Mouse (Mus musculus) erythroid progenitor cell, adult 5-6 weeks (primary cell): ENCODE data around the gene Clec16a. TPM values are rescaled to one million over a fixed set of nuclear protein-coding genes. Genes with fewer than 3 reads are reported as not detected.

Source experiments
- ATAC-seq: replicated peaks from 2 replicates; pipeline ENCODE4 v1.8.0; 2016; ENCODE audit warnings: moderate number of reproducible peaks, mild to moderate bottlenecking, moderate TSS enrichment, inconsistent platforms; ENCODE audit not compliant: poor library complexity, low FRiP score, severe bottlenecking
- total RNA-seq, 2 experiments: library from RNA; stranded (forward) in 1 of 2; stranded (reverse) in 1 of 2; fragments of 150-400 nt in 1 of 2; fragments of 186-747, 209-891 nt in 1 of 2; gene quantifications; 2 replicates each; pipeline versions ENCODE4 v1.2.3 to v1.2.4; 2015 to 2017; ENCODE audit warnings: low replicate concordance in 2 of 2

Clec16a gene
- total RNA-seq, 2 experiments from 2014 or later = 5.4 to 6.7 TPM

DNA sequence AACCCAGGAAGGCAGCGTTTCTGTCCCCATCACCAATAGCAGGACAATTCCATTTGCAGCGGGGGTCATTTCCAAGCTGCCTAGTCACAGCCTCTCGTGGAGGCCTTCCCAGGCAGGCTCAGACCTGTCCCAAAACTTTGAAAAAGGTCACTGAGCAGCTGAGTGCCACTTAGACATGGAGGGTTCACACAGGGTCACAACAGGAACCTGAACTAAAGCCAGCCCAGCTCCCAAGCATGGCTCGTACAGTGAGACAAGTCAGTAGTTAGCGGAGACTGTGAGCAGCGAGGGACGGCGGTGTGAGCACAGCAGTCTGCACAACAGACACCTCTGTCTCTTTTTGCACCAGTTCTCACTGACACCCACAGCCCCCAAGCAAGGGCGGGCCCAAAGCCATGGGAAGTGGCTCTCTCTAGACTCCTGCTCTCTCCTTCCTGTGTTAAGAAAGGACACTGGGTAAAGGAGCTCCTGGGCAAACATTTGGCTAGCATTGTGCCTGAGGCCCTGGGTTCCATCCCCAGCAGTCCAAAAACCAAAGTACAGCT lies 194.8 kb downstream of the Clec16a start:
- ATAC-seq = no peak

DNA sequence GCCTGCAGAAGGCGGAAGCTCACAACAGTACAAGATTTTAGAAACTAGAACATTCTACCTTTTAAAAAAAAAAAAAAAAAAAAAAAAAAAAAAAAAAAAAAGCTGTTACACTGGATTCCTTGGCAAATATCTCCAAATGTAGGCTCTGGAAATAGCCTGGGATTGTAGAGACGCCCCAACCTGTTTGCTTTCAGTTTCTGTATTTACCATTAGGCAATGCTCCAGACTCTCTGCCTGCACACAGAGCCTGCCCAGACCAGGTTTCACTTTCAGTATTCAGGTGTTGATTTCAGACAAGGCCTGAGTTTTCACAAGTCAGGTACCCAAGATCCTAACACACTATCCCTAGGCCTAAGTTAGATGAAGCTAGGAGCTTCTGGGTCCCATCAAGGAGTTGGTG lies 195.9 kb downstream of the Clec16a start:
- ATAC-seq = no peak

DNA sequence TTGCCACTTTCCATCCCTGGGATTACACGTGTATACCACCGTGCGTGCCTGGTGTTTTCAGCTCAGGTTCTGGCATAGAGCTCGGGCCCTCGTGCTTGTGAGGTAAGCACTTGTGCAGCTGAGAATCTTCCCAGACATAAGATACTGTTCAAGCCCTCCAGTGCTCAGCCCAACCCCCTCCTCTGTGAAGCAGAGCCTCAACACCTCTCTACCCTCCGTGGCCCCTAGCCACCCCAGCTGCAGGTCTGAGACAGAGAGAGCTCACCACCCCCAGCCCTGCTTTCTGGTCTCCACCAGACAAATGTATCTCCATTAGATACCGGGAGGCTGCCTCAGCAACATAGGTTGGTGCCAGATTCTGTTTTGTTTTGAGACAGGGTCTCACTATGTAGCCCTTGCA lies 204.1 kb downstream of the Clec16a start:
- ATAC-seq = no peak

DNA sequence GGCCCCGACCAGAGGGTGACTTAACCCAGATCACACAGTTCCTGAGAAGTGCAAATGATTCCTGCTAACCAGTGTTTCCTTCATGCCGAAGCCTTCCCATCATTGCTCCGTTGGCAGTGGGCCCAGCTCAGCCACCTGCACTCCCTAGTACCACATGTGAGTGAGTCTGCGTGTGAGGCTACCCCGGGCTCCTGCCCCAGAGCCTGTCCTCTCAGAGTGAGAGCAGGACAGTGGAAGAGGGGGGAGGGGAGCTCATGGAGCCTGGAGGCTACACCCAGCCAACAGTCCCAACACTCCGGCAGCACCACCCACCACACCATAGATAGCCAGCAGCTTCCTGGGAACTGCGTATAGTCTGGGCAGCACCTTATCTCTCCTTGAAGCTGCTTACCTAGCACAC lies 204.7 kb downstream of the Clec16a start:
- ATAC-seq = no peak

DNA sequence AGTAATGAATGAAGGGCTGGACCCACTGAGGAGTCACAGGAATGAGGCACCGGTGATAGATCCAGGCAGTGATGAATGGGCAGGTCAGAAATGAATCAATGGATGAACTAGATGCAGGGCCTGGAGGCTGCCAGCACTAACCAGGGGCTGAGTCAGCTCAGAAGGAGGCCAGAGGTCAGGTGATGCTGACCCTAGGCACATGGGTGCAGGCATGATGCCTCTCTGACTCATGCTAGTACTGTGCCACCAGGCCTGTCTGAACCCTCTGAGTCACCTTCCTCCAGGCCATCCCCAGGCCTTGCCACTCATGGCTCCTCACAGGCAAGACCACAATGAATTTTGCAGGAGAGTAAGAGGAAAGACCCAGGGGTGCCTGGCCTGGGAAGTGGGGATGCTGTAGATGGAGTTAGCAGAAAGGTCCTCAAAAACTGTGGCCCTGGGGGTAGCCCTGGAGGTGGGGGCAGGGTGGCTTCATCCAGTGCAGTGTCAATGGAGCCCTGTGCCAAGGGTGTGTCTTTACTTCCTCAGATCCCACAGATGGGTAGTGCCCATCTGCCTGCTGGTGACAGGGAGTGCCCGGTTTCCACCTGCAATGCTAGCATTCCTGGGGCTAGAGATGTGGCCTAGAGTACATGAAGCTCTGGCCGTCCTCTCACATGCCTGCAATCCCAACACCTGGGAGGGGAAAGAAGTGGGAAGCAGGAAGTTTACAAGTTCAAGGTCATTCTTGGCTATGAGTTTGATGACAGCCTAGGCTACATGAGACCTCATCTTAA lies 209.6 kb downstream of the Clec16a start:
- ATAC-seq = no peak

DNA sequence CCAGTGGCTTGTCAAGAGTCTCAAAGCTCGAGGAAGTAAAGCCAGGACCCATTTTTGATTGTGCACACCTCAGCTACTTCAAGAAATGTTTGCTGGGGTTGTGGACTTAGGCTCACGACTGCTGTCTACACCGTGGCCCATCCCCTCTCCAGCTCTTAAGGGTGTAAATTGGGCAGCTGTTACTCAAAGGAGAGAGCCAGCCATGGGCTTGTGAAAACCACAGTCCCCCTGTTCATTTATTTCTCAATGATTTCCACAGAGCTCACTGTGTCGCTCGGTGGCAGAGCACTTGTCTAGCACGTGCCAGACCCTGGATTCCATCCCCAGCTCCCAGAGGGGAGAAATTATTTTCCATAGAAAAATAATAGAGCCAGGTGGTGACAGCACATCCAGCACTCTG lies 211.0 kb downstream of the Clec16a start:
- no peak for ATAC-seq

DNA sequence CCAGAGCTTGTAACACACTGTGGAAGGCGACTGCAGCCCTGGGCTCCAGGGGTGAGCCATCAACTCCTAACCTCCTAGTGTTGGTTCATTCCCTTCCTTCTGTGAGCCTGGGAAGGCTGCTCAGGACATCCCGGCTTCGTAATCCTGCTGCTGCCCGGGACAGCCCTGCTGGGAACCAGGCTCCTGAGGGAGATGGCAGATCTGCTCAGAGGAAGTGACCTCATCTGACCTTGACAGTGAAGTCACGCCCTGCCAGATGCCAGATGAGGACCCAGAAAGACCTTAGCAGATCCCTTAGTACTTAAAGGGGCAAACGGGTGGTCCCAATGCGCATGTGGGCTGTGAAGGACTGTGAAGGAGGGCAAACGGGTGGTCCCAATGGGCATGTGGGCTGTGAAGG lies 216.0 kb downstream of the Clec16a start:
- no peak for ATAC-seq

DNA sequence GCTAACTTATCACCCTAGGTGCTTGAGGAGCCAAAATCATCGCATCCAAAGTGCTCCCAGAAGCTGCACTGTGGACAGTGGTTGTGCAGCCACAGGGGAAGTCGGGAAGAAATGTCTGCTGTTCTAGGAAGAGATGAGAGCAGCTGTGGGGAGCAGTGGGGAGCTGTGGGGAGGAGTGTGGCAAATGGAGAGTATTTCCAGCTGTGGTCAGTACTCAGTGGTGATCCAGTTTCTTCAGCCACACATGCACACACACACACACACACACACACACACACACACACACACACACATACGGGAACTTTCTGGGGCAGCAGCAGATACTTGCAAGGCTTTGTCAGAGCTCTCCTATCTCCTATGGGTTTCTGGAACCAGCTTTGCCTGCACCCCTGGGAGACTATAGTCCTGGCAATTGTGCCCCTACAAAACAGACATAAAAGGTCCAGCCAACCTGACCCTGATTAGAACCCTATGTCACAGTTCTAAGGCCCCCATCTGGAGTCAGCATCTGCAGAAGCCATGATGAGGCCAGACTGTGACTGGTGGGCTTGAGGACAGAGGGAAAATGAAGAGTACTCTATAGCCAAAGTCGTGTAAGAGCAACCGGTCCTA lies 217.5 kb downstream of the Clec16a start:
- no peak for ATAC-seq

DNA sequence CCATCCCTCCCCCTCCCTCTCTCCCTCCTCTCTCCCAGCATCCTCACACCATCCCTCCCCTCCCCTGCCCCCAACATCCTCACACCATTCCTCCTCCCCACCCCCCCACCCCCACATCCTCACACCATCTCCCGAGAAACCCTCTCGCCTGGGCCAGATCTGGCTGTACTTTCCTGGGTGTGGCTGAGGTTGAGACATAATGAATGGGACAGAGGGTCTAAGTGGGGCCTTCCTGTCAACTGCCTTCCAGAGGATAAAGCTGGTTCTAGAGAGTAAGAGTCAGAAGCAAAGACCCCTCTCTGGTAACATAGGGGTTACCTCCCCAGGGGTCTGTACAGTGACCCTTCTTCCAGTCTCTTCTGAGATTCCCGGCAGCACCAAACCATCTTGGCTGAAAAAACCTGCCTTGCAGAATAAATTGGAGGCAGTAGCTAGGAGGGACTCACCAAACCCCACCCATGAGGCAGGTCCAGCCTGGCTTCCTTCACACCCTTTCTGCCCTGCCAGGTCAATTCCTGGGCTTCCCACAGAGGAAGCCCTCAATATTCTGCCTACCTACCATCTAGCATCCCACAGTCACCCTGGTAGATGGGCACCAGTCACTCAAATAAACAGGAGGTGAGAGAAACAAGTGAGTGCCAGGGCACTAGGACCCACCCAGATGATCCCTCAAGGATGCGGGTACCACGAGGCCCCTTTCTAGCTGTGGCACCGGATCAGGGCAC lies 218.6 kb downstream of the Clec16a start:
- no peak for ATAC-seq

DNA sequence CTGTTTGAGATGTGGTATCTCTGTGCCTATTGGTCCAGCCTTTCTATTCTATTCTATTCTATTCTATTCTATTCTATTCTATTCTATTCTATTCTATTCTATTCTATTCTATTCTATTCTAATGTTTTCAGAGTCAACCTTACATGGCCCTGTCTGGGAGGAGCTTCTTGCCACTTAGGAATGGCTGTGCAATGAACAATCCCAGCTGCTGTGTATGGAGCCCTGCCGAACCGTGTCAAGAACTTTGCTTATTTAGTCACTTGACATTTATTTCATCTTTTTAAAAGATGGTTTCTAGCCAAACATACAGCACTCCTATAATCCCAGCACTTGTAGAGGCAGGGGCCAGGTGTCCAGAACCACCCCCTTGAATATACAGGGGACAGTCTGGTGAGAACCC lies 219.2 kb downstream of the Clec16a start:
- no peak for ATAC-seq

DNA sequence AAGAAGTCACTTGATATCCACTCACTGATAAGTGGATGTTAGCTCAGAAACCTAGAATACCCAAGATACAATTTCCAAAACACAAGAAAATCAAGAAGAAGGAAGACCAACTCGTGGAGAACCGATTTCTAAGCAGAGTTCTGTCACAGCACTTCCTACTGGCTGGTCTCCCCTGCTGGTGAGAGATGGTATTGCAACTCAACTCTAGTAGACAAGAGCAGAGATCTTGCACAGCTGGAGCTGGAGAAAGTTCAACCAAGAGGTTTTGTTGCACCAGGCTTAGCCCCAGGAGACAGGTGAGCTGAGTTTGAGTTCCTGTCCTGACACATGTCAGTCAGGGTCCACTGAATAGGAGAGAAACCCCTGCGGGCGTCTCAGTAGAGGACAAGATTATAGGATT lies 222.0 kb downstream of the Clec16a start:
- ATAC-seq = no peak

DNA sequence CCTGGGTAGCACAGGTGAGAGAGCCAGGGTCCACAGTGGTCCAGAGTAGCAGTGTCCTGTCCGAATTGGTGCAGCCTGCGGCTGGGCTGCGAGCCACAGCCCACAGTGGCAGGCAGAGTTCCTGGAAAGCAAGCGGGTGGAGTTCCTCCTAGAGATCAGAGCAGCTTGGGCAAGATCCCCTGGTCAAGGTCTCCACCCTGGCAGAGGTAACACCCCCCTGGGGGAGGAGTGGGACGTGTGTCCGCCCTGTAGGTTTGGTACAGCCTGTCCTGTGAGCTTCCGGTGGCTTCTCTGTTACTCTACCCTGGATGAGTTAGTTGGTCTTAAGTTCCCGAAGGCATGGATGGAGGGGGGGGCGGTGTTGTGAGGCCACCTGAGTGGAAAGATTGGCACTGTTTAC lies 223.7 kb downstream of the Clec16a start:
- ATAC-seq = no peak

DNA sequence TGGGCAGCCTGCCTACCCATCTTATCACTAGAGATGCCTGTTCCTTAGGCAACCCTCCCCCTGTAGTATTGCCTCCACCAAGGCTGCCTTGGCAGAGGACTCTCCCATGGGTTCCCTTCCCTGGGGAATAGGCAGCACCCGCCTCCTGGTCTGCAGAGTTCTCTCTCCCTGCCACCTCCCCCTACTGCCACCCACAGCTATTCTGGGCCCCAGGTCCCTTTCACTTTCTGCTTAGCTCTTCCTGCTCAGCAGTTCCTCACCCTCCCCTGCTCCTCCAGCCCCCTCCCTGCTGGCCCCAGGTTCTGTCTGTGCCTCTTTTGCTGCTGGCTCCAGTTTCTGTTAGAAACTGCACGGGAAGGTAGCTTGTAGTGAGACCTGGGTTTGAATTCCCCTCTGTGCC lies 224.5 kb downstream of the Clec16a start:
- ATAC-seq = no peak

DNA sequence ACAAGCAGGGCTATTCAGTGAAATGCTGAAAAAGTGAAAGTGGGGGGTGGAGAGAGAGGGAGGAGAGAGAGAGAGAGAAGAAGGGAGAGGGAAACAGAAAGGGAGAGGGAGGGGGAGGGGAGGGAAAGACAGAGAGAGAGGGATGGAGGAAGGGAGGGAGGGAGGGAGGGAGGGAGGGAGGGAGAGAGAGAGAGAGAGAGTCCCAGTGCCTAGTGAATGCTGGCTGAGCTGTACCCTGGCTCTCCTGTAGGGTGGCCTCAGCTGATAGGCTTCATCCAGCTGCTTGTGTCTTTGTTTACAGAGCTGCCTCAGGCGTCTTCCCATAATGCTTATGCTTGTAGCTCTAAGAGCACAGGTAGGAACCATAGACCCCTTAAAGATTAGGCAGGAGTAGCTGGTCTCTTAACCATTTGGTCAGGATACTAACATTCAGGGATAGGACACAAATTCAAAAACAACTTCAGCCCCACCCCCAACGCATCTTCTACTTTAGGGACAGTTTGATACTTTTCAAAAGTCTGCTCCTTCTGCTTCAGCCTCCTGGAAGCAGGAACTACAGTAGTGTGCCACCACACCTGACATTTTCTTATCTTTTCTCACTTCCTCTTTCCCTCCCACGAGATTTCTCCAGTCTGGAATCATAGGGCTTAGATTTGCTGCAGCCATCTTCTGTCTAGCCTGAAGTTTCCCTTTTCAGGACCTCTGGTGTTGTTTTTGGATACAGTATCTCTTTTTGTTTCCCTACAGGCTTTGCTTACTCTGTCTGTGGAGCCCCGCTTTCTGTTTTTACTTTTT lies 225.6 kb downstream of the Clec16a start:
- no peak for ATAC-seq

DNA sequence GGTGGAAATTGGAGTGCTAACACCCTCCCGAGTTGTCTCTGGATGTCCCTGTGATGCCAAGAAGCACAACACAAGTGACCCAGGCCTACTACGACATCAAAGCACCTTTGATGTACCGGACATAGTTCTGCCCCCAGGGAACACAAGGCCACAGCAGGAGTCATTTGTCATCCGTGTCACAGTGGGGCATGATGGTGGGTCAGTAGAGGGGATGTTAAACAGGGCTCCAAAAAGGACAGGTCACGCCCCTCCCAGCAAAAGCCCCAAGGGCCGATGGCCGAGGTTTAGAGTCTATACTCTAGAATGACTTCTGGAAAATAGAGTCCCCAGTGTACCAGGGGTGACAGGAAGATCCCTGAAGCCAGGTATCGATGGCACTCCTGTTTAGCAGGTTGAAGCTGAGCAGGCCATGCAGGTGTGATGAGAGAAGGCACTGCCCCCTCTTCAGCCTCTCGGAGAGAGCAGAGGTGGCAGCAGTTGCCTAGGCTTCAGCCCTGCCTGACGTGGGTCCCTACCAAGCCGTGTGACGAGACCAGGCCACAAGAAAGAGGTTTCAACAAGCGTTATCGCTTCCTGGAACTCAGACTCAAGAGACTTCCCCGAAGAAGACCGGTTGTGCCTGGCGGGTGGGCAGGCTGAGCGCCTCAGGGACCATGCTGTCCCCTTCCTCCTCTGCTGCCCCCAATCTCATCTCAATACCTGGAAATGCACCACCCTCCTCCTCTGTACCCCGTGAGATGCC lies 226.8 kb downstream of the Clec16a start:
- no peak for ATAC-seq

DNA sequence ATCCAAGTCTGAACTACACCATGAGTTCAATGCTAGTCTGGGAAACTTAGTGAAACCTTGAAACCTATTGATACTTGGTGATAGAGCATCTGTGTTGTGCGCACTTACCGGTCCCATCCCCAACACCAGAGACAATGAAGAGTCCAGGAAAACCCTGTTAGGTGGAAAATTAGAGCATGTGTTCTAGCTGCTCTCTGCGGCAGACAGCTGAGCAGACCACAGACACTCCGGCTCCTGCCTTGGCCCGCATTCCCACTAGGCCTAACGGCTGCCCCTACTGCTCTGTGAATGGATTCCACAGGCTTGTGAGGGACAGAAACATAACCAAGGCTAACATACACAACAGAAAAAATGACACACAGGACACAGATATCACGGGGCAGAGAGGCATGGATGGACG lies 228.4 kb downstream of the Clec16a start:
- ATAC-seq = no peak

DNA sequence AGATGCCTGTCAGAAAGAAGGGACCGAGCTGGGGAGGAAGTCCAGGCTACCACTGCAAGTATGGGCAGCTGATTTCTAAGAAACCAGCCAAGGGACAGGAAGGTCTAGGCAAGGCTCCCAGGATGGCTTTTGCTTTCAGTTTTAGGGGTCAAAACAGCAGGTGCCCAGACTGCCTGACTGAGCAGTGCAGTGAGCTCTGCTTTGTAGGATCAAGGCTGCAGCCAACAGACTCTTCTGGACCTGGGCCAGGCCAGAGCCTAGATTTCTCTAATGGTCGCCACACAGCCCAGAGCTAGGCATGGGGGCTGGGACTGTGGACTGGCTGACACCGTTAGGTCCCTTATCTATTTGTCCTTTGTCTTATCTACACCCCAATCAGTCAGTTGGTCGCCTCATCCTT lies 229.6 kb downstream of the Clec16a start:
- ATAC-seq = no peak

DNA sequence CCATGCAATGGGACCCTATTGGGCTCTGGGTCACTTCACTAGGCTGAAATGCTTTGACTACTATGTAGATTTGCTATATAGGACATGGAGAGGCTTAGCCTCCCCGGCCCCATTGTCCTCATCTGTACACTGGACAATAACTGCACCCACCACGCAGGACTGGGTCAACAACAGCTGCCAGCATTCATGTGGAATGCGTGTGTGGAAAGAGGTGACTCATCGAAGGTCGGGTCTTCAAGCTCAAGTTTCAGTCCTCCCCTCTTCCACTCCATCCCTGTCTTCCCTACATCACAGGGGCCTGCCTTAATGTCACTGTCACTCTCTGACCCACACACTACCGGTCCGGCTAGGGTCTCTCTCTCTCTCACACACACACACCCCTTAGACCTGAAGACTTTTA lies 231.2 kb downstream of the Clec16a start:
- no peak for ATAC-seq

DNA sequence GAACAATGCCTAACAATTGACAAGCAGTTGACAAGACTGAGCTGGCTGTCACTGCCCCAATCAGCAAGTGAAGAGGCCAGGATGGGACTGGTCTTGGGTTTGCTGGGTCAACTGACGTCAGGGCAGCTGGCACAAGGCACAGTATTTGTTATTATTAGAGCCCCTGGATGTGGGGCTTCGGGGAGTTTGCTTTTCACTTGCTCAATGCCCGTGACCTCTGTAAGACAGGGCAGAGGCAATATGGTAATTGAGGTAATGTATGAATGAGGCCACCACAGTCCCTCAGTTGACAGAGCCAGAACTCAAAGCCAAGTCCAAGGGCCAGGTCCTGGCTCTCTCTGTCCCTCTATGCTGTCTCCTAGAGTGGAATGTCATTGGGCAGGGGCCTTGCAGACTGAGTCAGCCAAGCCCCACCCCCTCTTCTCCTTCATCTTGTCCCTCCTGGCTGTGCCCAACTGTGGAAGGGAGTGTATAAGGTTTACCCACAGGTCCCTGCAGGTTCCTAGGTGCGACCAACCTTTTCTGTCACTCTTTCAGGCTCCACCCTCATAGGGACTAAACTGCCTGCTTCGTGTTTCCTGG lies 232.5 kb downstream of the Clec16a start:
- ATAC-seq = no peak
